Mouse (Mus musculus): Measurements from ENCODE around the gene Agfg1. TPM values are rescaled to one million over a fixed set of nuclear protein-coding genes. Genes with fewer than 3 reads are reported as not detected.
A peak's percentile ranks its signal among the peaks of the same experiment; 100 is the strongest.

Gene Agfg1
- total RNA-seq (2021) (10 to 100 TPM; 27.9 to 29.8 TPM), polyA plus RNA-seq (2012; rRNA removed) (28.2 and 47.5 TPM in 2 replicates)
- long read RNA-seq, full-length matches to known transcripts: 20 of 37 reads
- long read RNA-seq, partial matches to known transcripts: 1 of 37 reads
- long read RNA-seq, other reads (novel, unspliced or antisense): 16 of 37 reads

- Histone ChIP-seq H3K4me1 (ENCODE audit: control insufficient read depth, insufficient read depth, low read length) (peaks cover 5% of the 10 kb centered on the region), H3K27ac (peak within 1 kb of the TSS; percentile 78), H3K79me2 (replicated peaks; ENCODE audit: control insufficient read depth, insufficient read depth, low read length) (peaks cover 11% of the 10 kb centered on the region), H3K27me3 (ENCODE audit: control insufficient read depth, insufficient read depth, low read length) (no peaks in the 10 kb centered on the region), H3K9ac (ENCODE audit: low read depth, low read length) (peak within 1 kb of the TSS; percentile 94), H3K36me3 (ENCODE audit: control insufficient read depth, insufficient read depth, low read length) (peaks cover 7% of the 10 kb centered on the region; the same call in 1 of the 2 replicates), H3K4me3 (peak within 1 kb of the TSS; percentile 96)
- DNase-seq: peak; percentile 92 to 95
- intact Hi-C loops (cut with DNase I): loop anchor here (1.0 to 2.0 kb wide), 2 partner anchors 52 to 148 kb away; no protein-coding TSS in a partner anchor
- 0% methylated on average over 34 of the region's 34 CpGs for WGBS
- no peak for TF ChIP-seq POLR2A (IDR thresholded peaks at IDR 0.05; ENCODE audit: insufficient read depth, low read depth, low read length)
- 0 out of 2 replicates have a peak, but pooled peaks have one; percentile 30 for TF ChIP-seq EP300 (IDR thresholded peaks at IDR 0.05; ENCODE audit: insufficient read depth, low read depth, low read length)
Observed at GRCm38 (mm10) chr1:82839296-82839613, at the start of gene Agfg1. Agfg1 (plus strand) TSS chr1:82839483.

GRCm38 (mm10) chr1:82791105-82791504 lies 48.2 kb upstream of the Agfg1 start:
- no peaks in the 10 kb centered on the region for H3K36me3 ChIP-seq (ENCODE audit: control insufficient read depth, insufficient read depth, low read length)
- TF ChIP-seq CTCF (IDR thresholded peaks at IDR 0.05): no peak
- TF ChIP-seq POLR2A (IDR thresholded peaks at IDR 0.05; ENCODE audit: insufficient read depth, low read depth, low read length): no peak
- no peak for TF ChIP-seq EP300 (IDR thresholded peaks at IDR 0.05; ENCODE audit: insufficient read depth, low read depth, low read length)
- DNase-seq: no peak
- peaks cover 2% of the 10 kb centered on the region for H3K4me1 ChIP-seq (ENCODE audit: control insufficient read depth, insufficient read depth, low read length)
- 75% methylated on average over 11 of the region's 11 CpGs for WGBS
- no peak overlapping the region for H3K4me3 ChIP-seq
- H3K9ac ChIP-seq (ENCODE audit: low read depth, low read length): no peak overlapping the region
- intact Hi-C loops (cut with DNase I): no loop called here
- H3K27ac ChIP-seq: no peak overlapping the region
- no peaks in the 10 kb centered on the region for H3K27me3 ChIP-seq (ENCODE audit: control insufficient read depth, insufficient read depth, low read length)
- no peaks in the 10 kb centered on the region for H3K79me2 ChIP-seq (replicated peaks; ENCODE audit: control insufficient read depth, insufficient read depth, low read length)

DNA sequence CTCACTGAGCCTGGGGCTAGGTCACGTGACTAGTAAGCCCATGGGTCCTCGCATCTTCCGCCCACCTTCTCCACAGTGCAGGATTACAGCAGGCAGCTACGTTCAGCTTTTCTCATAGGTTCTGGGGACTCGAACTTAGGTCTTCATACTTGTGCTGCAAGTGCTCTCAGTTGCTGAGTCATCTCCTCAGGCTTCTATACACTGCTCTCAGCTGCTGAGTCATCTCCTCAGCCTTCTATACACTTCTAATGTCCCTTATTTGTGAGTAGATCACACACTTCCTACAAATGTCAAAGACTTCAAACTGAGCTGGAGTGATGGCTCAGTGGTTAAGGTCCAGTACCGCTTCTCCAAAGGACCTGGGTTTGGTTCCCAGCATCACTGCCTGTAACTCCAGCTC lies 47.0 kb upstream of the Agfg1 start:
- intact Hi-C loops (cut with DNase I): no loop called here
- Histone ChIP-seq H3K36me3 (ENCODE audit: control insufficient read depth, insufficient read depth, low read length) (no peaks in the 10 kb centered on the region), H3K9ac (ENCODE audit: low read depth, low read length) (no peak overlapping the region), H3K79me2 (replicated peaks; ENCODE audit: control insufficient read depth, insufficient read depth, low read length) (no peaks in the 10 kb centered on the region), H3K4me3 (no peak overlapping the region), H3K4me1 (ENCODE audit: control insufficient read depth, insufficient read depth, low read length) (peaks cover 4% of the 10 kb centered on the region), H3K27me3 (ENCODE audit: control insufficient read depth, insufficient read depth, low read length) (no peaks in the 10 kb centered on the region), H3K27ac (no peak overlapping the region)
- WGBS: 93% methylated on average over 6 of the region's 6 CpGs
- DNase-seq: no peak
- no peak for TF ChIP-seq EP300 (IDR thresholded peaks at IDR 0.05; ENCODE audit: insufficient read depth, low read depth, low read length)
- no peak for TF ChIP-seq CTCF (IDR thresholded peaks at IDR 0.05)
- TF ChIP-seq POLR2A (IDR thresholded peaks at IDR 0.05; ENCODE audit: insufficient read depth, low read depth, low read length): no peak

GRCm38 (mm10) chr1:82793110-82793509 lies 46.2 kb upstream of the Agfg1 start:
- H3K27ac ChIP-seq: no peak overlapping the region
- peaks cover 2% of the 10 kb centered on the region; the same call in 1 of the 2 replicates for H3K4me1 ChIP-seq (ENCODE audit: control insufficient read depth, insufficient read depth, low read length)
- DNase-seq: no peak
- H3K27me3 ChIP-seq (ENCODE audit: control insufficient read depth, insufficient read depth, low read length): no peaks in the 10 kb centered on the region
- no peaks in the 10 kb centered on the region for H3K36me3 ChIP-seq (ENCODE audit: control insufficient read depth, insufficient read depth, low read length)
- intact Hi-C loops (cut with DNase I): no loop called here
- no peak overlapping the region for H3K9ac ChIP-seq (ENCODE audit: low read depth, low read length)
- no peak for TF ChIP-seq POLR2A (IDR thresholded peaks at IDR 0.05; ENCODE audit: insufficient read depth, low read depth, low read length)
- no peak for TF ChIP-seq EP300 (IDR thresholded peaks at IDR 0.05; ENCODE audit: insufficient read depth, low read depth, low read length)
- TF ChIP-seq CTCF (IDR thresholded peaks at IDR 0.05): no peak
- no peaks in the 10 kb centered on the region for H3K79me2 ChIP-seq (replicated peaks; ENCODE audit: control insufficient read depth, insufficient read depth, low read length)
- H3K4me3 ChIP-seq: no peak overlapping the region
- WGBS: 88% methylated on average over 3 of the region's 3 CpGs

- Histone ChIP-seq H3K27me3 (ENCODE audit: control insufficient read depth, insufficient read depth, low read length) (no peaks in the 10 kb centered on the region), H3K79me2 (replicated peaks; ENCODE audit: control insufficient read depth, insufficient read depth, low read length) (no peaks in the 10 kb centered on the region), H3K4me3 (no peak overlapping the region), H3K9ac (ENCODE audit: low read depth, low read length) (no peak overlapping the region), H3K27ac (no peak overlapping the region), H3K36me3 (ENCODE audit: control insufficient read depth, insufficient read depth, low read length) (no peaks in the 10 kb centered on the region), H3K4me1 (ENCODE audit: control insufficient read depth, insufficient read depth, low read length) (peaks cover 2% of the 10 kb centered on the region; the same call in 1 of the 2 replicates)
- WGBS: 76% methylated on average over 4 of the region's 4 CpGs
- no peak for DNase-seq
- intact Hi-C loops (cut with DNase I): no loop called here
- TF ChIP-seq POLR2A (IDR thresholded peaks at IDR 0.05; ENCODE audit: insufficient read depth, low read depth, low read length) (no peak), EP300 (IDR thresholded peaks at IDR 0.05; ENCODE audit: insufficient read depth, low read depth, low read length) (no peak), CTCF (IDR thresholded peaks at IDR 0.05) (no peak)
Observed at GRCm38 (mm10) chr1:82793986-82794385, 45.3 kb upstream of the Agfg1 start.

- TF ChIP-seq POLR2A (IDR thresholded peaks at IDR 0.05; ENCODE audit: insufficient read depth, low read depth, low read length) (no peak), CTCF (IDR thresholded peaks at IDR 0.05) (no peak), EP300 (IDR thresholded peaks at IDR 0.05; ENCODE audit: insufficient read depth, low read depth, low read length) (no peak)
- DNase-seq: no peak
- WGBS: 83% methylated on average over 2 of the region's 2 CpGs
- no peaks in the 10 kb centered on the region for H3K79me2 ChIP-seq (replicated peaks; ENCODE audit: control insufficient read depth, insufficient read depth, low read length)
- intact Hi-C loops (cut with DNase I): loop anchor here (5.0 kb wide), 1 partner anchor 107 kb away; no protein-coding TSS in a partner anchor
- no peak overlapping the region for H3K4me3 ChIP-seq
- H3K9ac ChIP-seq (ENCODE audit: low read depth, low read length): no peak overlapping the region
- no peak overlapping the region for H3K27ac ChIP-seq
- H3K36me3 ChIP-seq (ENCODE audit: control insufficient read depth, insufficient read depth, low read length): no peaks in the 10 kb centered on the region
- peaks cover 2% of the 10 kb centered on the region; the same call in 1 of the 2 replicates for H3K4me1 ChIP-seq (ENCODE audit: control insufficient read depth, insufficient read depth, low read length)
- no peaks in the 10 kb centered on the region for H3K27me3 ChIP-seq (ENCODE audit: control insufficient read depth, insufficient read depth, low read length)
Observed at GRCm38 (mm10) chr1:82795211-82795610, 44.1 kb upstream of the Agfg1 start.

Data from heart, adult 2 months (tissue).